In genomic region chr1:56294391-56294790, GRCm38 (mm10) we compare ENCODE assay signal across 24 mouse cellular contexts.
"Had no signal": no experiment of that assay in that cellular context is flagged by ENCODE, and none has a peak within 500 bp of the region (broad histone marks: within the 10 kb centered on the region; RNA-seq: fewer than 3 reads in every experiment).

No protein-coding gene starts in this region.

- H3K27ac ChIP-seq: kidney, postnatal 0 days; layer of hippocampus, adult 2 months; limb, embryonic 10.5 days; limb, embryonic 13.5 days; liver, embryonic 15.5 days; midbrain, embryonic 10.5 days; midbrain, embryonic 13.5 days; neural tube, embryonic 12.5 days; neural tube, embryonic 15.5 days; stomach, postnatal 0 days had no signal

- H3K4me1 ChIP-seq: limb, embryonic 10.5 days; liver, embryonic 15.5 days; megakaryocyte, embryonic 14.5 days; midbrain, embryonic 10.5 days; midbrain, embryonic 13.5 days; neural tube, embryonic 12.5 days; neural tube, embryonic 15.5 days had no signal

- H3K36me3 ChIP-seq: limb, embryonic 10.5 days; limb, embryonic 13.5 days; liver, embryonic 15.5 days; midbrain, embryonic 10.5 days; midbrain, embryonic 13.5 days; neural tube, embryonic 12.5 days; neural tube, embryonic 15.5 days had no signal

- H3K9ac ChIP-seq: limb, embryonic 13.5 days; liver, embryonic 15.5 days; midbrain, embryonic 13.5 days; neural tube, embryonic 12.5 days; neural tube, embryonic 15.5 days had no signal

- ATAC-seq: lung, postnatal 0 days; midbrain, embryonic 13.5 days had no signal

- H3K4me2 ChIP-seq: limb, embryonic 13.5 days; liver, embryonic 11.5 days; liver, embryonic 15.5 days; midbrain, embryonic 13.5 days; neural tube, embryonic 12.5 days; neural tube, embryonic 15.5 days had no signal

- DNase-seq: kidney, adult 2 months; kidney, postnatal 25 days; layer of hippocampus, adult 9-11 months; lung, adult 2 months; lung, postnatal 36 days; right cerebral cortex, adult 18-20 months; right cerebral cortex, postnatal 14 days; right cerebral cortex, postnatal 4 days; thymus, adult 2 months; thymus, postnatal 14 days; thymus, postnatal 4 days had no signal

- H3K4me3 ChIP-seq: layer of hippocampus, adult 2 months; limb, embryonic 10.5 days; limb, embryonic 13.5 days; liver, embryonic 15.5 days; megakaryocyte, embryonic 14.5 days; midbrain, embryonic 10.5 days; midbrain, embryonic 13.5 days; neural tube, embryonic 12.5 days; neural tube, embryonic 15.5 days had no signal

- H3K9me3 ChIP-seq: limb, embryonic 10.5 days; limb, embryonic 13.5 days; liver, embryonic 15.5 days; megakaryocyte, embryonic 14.5 days; midbrain, embryonic 10.5 days; midbrain, embryonic 13.5 days; neural tube, embryonic 12.5 days; neural tube, embryonic 15.5 days had no signal

- H3K27me3 ChIP-seq: limb, embryonic 13.5 days; liver, embryonic 15.5 days; megakaryocyte, embryonic 14.5 days; midbrain, embryonic 13.5 days; neural tube, embryonic 12.5 days; neural tube, embryonic 15.5 days had no signal
